Mouse (Mus musculus) lung, postnatal 36 days (tissue): ENCODE results near the gene Pxmp4.

ENCODE experiments used
- DNase-seq: peaks from one replicate; pipeline ENCODE4 v3.0.0; 2022; ENCODE audit warnings: mixed read lengths

Pxmp4 gene

DNA sequence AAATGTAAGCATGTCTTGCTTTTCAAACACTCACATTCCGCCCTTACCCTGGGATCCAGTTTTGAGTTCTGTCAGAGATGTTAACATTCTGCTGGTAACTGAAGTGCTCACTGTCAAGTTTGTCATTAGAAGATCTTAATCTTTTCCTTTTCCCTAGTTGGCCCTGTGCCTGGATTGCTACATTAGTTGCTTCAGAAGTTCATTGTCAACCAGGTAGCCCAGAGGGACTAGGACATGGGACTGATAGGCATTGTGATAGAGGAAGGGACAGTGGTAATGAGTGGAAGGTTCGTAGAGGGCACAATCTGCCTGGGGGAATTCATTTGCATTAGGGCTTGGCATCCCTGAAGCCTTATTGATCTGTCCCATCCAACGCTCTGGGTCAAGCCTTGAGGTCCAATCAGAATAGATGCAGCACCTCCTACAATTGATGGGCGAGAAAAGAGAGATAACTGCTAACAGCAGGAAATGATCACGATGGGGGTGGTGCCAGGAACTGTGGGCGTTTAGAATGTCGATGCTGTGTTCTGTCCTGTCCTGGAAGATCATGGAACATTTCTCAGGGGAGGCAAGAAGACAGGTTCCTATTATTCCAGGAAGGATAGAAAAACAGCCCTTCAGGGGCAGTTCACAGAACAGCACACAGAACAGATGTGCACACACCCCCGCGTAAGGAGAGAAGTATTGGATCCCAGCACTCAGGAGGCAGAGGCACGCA lies 5.7 kb upstream of the Pxmp4 start:
- DNase-seq, result no peak

GRCm38 (mm10) chr2:154606965-154607364 lies 3.5 kb upstream of the Pxmp4 start:
- no peak for DNase-seq

GRCm38 (mm10) chr2:154604156-154604555 lies 648 bp upstream of the Pxmp4 start:
- no peak for DNase-seq

- no peak for DNase-seq
Measured at GRCm38 (mm10) chr2:154603007-154603637, 386 bp downstream of the Pxmp4 start.

GRCm38 (mm10) chr2:154601324-154601723 lies 2.2 kb downstream of the Pxmp4 start:
- DNase-seq, result no peak

DNA sequence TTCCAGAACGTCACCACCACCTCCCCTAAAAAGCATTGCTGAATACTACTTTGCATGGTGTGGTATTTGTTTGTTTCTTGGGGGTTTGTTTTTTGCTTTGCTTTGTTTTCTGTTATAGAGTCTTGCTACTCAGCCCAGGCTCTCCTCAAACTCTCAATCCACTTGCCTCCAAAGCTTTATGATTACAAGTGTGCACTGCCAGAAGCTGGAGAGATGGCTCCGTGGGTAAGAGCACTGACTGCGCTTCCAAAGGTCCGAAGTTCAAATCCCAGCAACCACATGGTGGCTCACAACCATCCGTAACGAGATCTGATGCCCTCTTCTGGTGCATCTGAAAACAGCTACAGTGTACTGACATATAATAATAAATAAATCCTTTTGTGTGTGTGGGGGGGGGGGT lies 2.9 kb downstream of the Pxmp4 start:
- no peak for DNase-seq

DNA sequence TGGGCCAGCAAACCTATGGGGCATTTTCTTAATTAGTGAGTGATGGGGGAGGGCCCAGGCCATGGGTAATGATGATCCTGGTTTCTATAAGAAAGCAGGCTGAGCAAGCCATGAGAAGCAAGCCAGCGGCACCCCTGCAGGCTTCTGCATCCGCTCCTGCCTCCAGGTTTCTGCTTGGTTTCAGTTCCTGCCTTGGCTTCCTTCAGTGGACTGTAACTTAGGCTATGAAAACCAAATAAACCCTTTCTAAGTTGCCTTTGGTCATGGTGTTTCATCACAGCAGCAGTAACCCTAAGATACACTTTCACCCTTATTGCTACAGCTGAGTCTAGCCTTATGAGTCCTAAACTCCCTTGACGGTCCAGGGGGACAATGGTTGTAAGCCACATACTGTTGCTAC lies 6.1 kb downstream of the Pxmp4 start:
- DNase-seq, result no peak

DNA sequence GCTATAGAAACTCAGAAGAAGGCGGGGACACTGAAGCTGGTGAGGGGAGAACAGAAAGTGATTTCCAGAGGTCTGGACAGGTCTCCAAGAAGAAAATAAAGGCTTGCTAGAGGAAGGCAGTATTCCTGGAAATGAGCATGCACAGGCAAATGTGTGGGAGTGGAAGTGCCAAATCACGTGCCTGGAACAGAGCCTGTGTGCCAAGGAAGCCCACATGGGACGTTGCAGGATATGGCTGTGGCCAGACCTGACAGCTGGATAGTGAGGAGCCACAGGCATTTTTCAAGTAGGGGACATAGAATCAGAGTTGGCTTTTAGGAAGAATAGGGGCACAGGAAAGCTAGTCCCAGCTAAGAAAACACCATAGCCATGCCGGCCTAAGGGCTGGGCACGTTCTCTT lies 7.7 kb downstream of the Pxmp4 start:
- DNase-seq, result no peak

DNA sequence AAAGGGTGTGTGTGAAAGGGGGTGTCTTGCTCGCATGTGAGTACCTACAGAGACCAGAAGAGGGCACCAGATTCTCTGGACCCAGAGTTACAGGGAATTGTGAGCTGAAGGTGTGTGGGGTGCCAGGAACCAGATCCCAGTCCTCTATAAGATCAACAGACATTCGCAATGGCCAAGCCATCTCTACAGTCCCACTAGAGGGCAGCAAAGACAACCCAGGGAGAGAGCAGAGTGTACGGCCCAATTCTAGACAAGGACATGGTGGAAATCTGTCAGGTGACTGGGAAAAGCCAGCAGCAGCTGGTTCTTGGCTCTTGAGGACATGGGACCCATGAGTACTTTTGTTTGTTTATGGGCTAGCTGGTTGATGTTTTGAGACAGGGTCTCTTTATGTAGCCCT lies 10.5 kb downstream of the Pxmp4 start:
- peak; percentile 81 for DNase-seq

DNA sequence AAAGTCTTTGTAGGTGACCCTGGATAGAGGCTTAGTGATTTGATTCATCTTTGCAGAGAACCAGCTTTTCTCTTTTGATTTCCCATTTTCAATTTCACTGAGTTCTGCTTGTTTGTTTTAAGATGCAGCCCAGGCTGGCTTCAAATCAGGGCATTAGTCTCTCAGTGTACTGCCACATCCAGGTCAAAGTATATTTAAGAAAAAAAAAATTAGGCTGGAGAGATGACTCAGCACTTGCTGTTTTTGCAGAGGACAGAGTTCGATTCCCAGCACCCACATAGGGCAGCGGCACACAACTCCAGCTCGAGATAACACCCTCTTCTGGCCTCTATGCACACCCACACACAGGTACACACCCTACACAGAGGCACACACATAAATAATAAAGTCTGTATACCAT lies 12.3 kb downstream of the Pxmp4 start:
- no peak for DNase-seq

GRCm38 (mm10) chr2:154589051-154589450 lies 14.5 kb downstream of the Pxmp4 start:
- no peak for DNase-seq

GRCm38 (mm10) chr2:154586405-154586804 lies 17.1 kb downstream of the Pxmp4 start:
- DNase-seq, result peak; percentile 33

GRCm38 (mm10) chr2:154584931-154585601 lies 18.4 kb downstream of the Pxmp4 start:
- no peak for DNase-seq

- no peak for DNase-seq
Measured at GRCm38 (mm10) chr2:154583906-154584872, 19.3 kb downstream of the Pxmp4 start.

- no peak for DNase-seq
Measured at GRCm38 (mm10) chr2:154581421-154581820, 22.1 kb downstream of the Pxmp4 start.

- peak; percentile 42 for DNase-seq
Measured at GRCm38 (mm10) chr2:154580586-154580985, 22.9 kb downstream of the Pxmp4 start.

GRCm38 (mm10) chr2:154577744-154578067 lies 25.8 kb downstream of the Pxmp4 start:
- no peak for DNase-seq

- no peak for DNase-seq
Measured at GRCm38 (mm10) chr2:154576876-154577743, 26.4 kb downstream of the Pxmp4 start.

GRCm38 (mm10) chr2:154574271-154574670 lies 29.2 kb downstream of the Pxmp4 start:
- DNase-seq, result no peak

- DNase-seq, result no peak
Measured at GRCm38 (mm10) chr2:154572996-154573395, 30.5 kb downstream of the Pxmp4 start.

GRCm38 (mm10) chr2:154571976-154572375 lies 31.5 kb downstream of the Pxmp4 start:
- no peak for DNase-seq

GRCm38 (mm10) chr2:154571266-154571665 lies 32.2 kb downstream of the Pxmp4 start:
- no peak for DNase-seq
